Mouse (Mus musculus) C2C12 (cell line): ENCODE measurements around the gene Tcf7l1. TPM values are rescaled to one million over a fixed set of nuclear protein-coding genes. Genes with fewer than 3 reads are reported as not detected.

Experiments used
- H3K27me3 ChIP-seq: one replicate; pipeline ENCODE4 v1.6.1; 2011; ENCODE audit not compliant: control insufficient read depth, insufficient read depth, insufficient read length
- H3K36me3 ChIP-seq: one replicate; pipeline ENCODE4 v1.6.1; 2011; ENCODE audit not compliant: control insufficient read depth, insufficient read depth
- H3K4me3 ChIP-seq: one replicate; pipeline ENCODE4 v1.5.1; 2011; ENCODE audit warnings: mild to moderate bottlenecking, control low read depth; ENCODE audit not compliant: poor library complexity, insufficient read depth, severe bottlenecking
- H3K79me2 ChIP-seq: one replicate; pipeline ENCODE4 v1.6.1; 2011; ENCODE audit not compliant: control insufficient read depth, insufficient read depth
- H3K79me3 ChIP-seq: one replicate; pipeline ENCODE4 v1.6.1; 2011; ENCODE audit warnings: low read depth, control low read depth
- H3ac ChIP-seq: one replicate; pipeline ENCODE3; 2011; ENCODE audit warnings: low read depth; ENCODE audit not compliant: control insufficient read depth, insufficient read length
- CEBPB ChIP-seq: IDR thresholded peaks from one replicate; pipeline ENCODE4 v1.6.1; 2011; ENCODE audit warnings: low read depth, mild to moderate bottlenecking, control low read depth, moderate library complexity
- CTCF ChIP-seq: IDR thresholded peaks from one replicate; pipeline ENCODE4 v1.5.1; 2011; ENCODE audit not compliant: control insufficient read depth, insufficient read depth, insufficient read length
- FOSL1 ChIP-seq: IDR thresholded peaks from one replicate; pipeline ENCODE4 v1.8.0; 2011; ENCODE audit warnings: mild to moderate bottlenecking, low read length; ENCODE audit not compliant: poor library complexity, insufficient read depth, severe bottlenecking
- MAX ChIP-seq: IDR thresholded peaks from one replicate; pipeline ENCODE4 v1.6.1; 2011; ENCODE audit warnings: mild to moderate bottlenecking, control low read depth
- MYOD1 ChIP-seq: IDR thresholded peaks from one replicate; pipeline ENCODE4 v1.6.1; 2011; ENCODE audit warnings: low read depth; ENCODE audit not compliant: control insufficient read depth, insufficient read length
- MYOG ChIP-seq: IDR thresholded peaks from one replicate; pipeline ENCODE4 v1.6.1; 2011; ENCODE audit not compliant: control insufficient read depth, insufficient read length; ENCODE audit errors: extremely low read depth
- USF1 ChIP-seq: IDR thresholded peaks from one replicate; pipeline ENCODE4 v1.6.1; 2011; ENCODE audit warnings: low read depth, mild to moderate bottlenecking, control low read depth, moderate library complexity
- polyA plus RNA-seq: library from polyadenylated mRNA; unstranded; fragments of >200 nt; fragmentation: generic; extraction: Trizol; gene quantifications from one replicate; pipeline ENCODE4 v1.2.1, GENCODE M21; 2012; ENCODE audit warnings: missing spikeins

The Tcf7l1 gene
- polyA plus RNA-seq, 1 experiment = 18.3 TPM

DNA sequence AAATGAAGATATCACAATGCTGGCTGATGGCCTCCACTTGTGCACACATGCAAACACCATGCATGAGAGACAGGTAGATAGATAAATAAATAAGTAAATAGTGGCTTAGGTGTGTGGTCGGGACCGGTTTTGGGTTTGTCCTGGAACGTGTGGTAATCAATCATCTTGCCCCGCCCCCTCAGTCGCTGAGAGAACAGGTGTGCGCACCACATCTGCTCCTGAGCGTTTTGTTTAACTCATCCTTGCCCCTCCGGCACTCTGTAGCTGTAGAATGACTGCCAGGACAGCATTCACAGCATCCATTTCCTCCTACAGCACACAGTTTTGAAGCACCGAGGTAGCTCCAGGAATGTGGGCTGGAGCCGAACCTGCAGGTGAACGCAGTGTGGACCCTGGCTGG, 25.4 kb downstream of the Tcf7l1 start:
- no peak overlapping the region for H3K4me3 ChIP-seq
- H3K79me2 ChIP-seq = peaks cover 10% of the 10 kb centered on the region
- no peak overlapping the region for H3ac ChIP-seq
- H3K27me3 ChIP-seq = no peaks in the 10 kb centered on the region
- no peaks in the 10 kb centered on the region for H3K79me3 ChIP-seq
- TF ChIP-seq MAX (no peak), FOSL1 (no peak), MYOD1 (no peak), USF1 (no peak), CEBPB (no peak), MYOG (no peak), CTCF (no peak)
- H3K36me3 ChIP-seq = no peaks in the 10 kb centered on the region

GRCm38 (mm10) chr6:72761645-72762044, 27.4 kb downstream of the Tcf7l1 start:
- Histone ChIP-seq H3K79me3 (no peaks in the 10 kb centered on the region), H3ac (no peak overlapping the region), H3K27me3 (no peaks in the 10 kb centered on the region), H3K79me2 (peaks cover 10% of the 10 kb centered on the region), H3K36me3 (no peaks in the 10 kb centered on the region), H3K4me3 (no peak overlapping the region)
- TF ChIP-seq CEBPB = no peak
- TF ChIP-seq USF1 = no peak
- TF ChIP-seq MAX = no peak
- no peak for TF ChIP-seq MYOD1
- TF ChIP-seq FOSL1 = no peak
- TF ChIP-seq CTCF = no peak
- no peak for TF ChIP-seq MYOG

GRCm38 (mm10) chr6:72758239-72759017, 30.6 kb downstream of the Tcf7l1 start:
- no peaks in the 10 kb centered on the region for H3K27me3 ChIP-seq
- no peaks in the 10 kb centered on the region for H3K36me3 ChIP-seq
- no peak overlapping the region for H3ac ChIP-seq
- H3K79me3 ChIP-seq = no peaks in the 10 kb centered on the region
- no peaks in the 10 kb centered on the region for H3K79me2 ChIP-seq
- TF ChIP-seq MYOG (no peak), MAX (no peak), CEBPB (no peak), USF1 (no peak), MYOD1 (no peak)
- no peak overlapping the region for H3K4me3 ChIP-seq

- no peaks in the 10 kb centered on the region for H3K79me2 ChIP-seq
- no peaks in the 10 kb centered on the region for H3K36me3 ChIP-seq
- H3ac ChIP-seq = no peak overlapping the region
- H3K27me3 ChIP-seq = no peaks in the 10 kb centered on the region
- no peak for TF ChIP-seq CTCF
- no peak for TF ChIP-seq MYOD1
- TF ChIP-seq MAX = no peak
- no peak for TF ChIP-seq CEBPB
- no peak for TF ChIP-seq FOSL1
- H3K4me3 ChIP-seq = no peak overlapping the region
- H3K79me3 ChIP-seq = peaks cover 2% of the 10 kb centered on the region
These were observed 33.7 kb downstream of the Tcf7l1 start for GRCm38 (mm10) chr6:72755267-72755889.

DNA sequence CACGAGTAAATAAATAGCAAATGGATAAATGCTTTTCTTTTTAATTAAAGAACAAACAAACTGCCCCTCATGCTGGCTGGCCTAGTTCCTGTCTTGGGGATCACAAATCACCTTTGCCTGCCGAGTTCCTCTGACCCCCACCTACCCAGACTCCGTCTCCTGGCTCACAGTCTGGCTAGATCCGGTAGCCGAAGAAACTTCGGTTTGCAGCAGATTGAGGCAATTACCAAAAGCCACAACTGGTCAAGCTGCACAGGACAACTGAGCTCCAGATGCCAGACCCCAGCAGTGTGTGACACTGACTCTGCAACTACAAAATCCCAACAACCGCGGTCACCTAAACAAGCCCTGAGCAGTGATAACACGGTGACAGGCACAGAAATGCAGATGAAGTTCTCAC, 34.8 kb downstream of the Tcf7l1 start:
- H3K79me2 ChIP-seq = no peaks in the 10 kb centered on the region

GRCm38 (mm10) chr6:72753782-72754181, 35.3 kb downstream of the Tcf7l1 start:
- Histone ChIP-seq H3K79me2 (no peaks in the 10 kb centered on the region), H3K4me3 (no peak overlapping the region), H3K79me3 (peaks cover 2% of the 10 kb centered on the region), H3K27me3 (no peaks in the 10 kb centered on the region), H3ac (no peak overlapping the region), H3K36me3 (no peaks in the 10 kb centered on the region)
- no peak for TF ChIP-seq MAX
- no peak for TF ChIP-seq MYOG

More for the DNA sequence above, 34.8 kb downstream of the Tcf7l1 start:
- no peaks in the 10 kb centered on the region for H3K27me3 ChIP-seq
- H3K4me3 ChIP-seq = no peak overlapping the region
- TF ChIP-seq CEBPB (no peak), FOSL1 (no peak), MAX (no peak), CTCF (no peak), MYOG (no peak), MYOD1 (no peak), USF1 (no peak)
- H3K79me3 ChIP-seq = peaks cover 2% of the 10 kb centered on the region
- no peak overlapping the region for H3ac ChIP-seq
- no peaks in the 10 kb centered on the region for H3K36me3 ChIP-seq
